Mouse (Mus musculus) MEL (cell line): ENCODE measurements around the gene Metrn. TPM values are rescaled to one million over a fixed set of nuclear protein-coding genes. Genes with fewer than 3 reads are reported as not detected.

Experiments used
- DNase-seq: peaks from one replicate; pipeline ENCODE4 v3.0.0; 2011; ENCODE audit warnings: low read depth, low spot score
- H3K27ac ChIP-seq: 2 replicates; pipeline ENCODE4 v1.5.1; 2012; ENCODE audit warnings: low read depth, mild to moderate bottlenecking, control low read depth, low read length, moderate library complexity; ENCODE audit not compliant: control insufficient read depth
- H3K27me3 ChIP-seq, 2 experiments: fragments of 150-350 bp in 1 of 2; sonication (generic) in 1 of 2; 2 replicates each; pipeline ENCODE4 v1.6.1; 2012; ENCODE audit warnings: low read length in 2 of 2, mild to moderate bottlenecking in 2 of 2, improper control_type of control experiment in 1 of 2, moderate library complexity in 1 of 2; ENCODE audit not compliant: insufficient read depth in 2 of 2, control insufficient read depth in 1 of 2
- H3K36me3 ChIP-seq, 2 experiments: 2 replicates each; pipeline ENCODE4 v1.6.1; 2012 to 2014; ENCODE audit warnings: low read length in 2 of 2, improper control_type of control experiment in 1 of 2, inconsistent platforms in 1 of 2, mild to moderate bottlenecking in 1 of 2; ENCODE audit not compliant: insufficient read depth in 2 of 2, control insufficient read depth in 1 of 2
- H3K4me1 ChIP-seq, 2 experiments: fragments of 150-350 bp in 1 of 2; sonication (generic) in 1 of 2; 2 replicates each; pipeline ENCODE4 v1.6.1; 2012; ENCODE audit warnings: low read length in 2 of 2, improper control_type of control experiment in 1 of 2, mild to moderate bottlenecking in 1 of 2; ENCODE audit not compliant: insufficient read depth in 2 of 2, control insufficient read depth in 1 of 2
- H3K4me3 ChIP-seq, 2 experiments: fragments of 150-350 bp in 1 of 2; sonication (generic) in 1 of 2; 2 replicates each; pipeline ENCODE4 v1.5.1; 2012; ENCODE audit warnings: low read depth in 2 of 2, low read length in 2 of 2, mild to moderate bottlenecking in 2 of 2, moderate library complexity in 2 of 2, control low read depth in 1 of 2, improper control_type of control experiment in 1 of 2; ENCODE audit not compliant: control insufficient read depth in 1 of 2, insufficient read depth in 1 of 2
- H3K79me2 ChIP-seq: 2 replicates; pipeline ENCODE4 v1.6.1; 2012; ENCODE audit warnings: mild to moderate bottlenecking, low read length, moderate library complexity; ENCODE audit not compliant: control insufficient read depth, poor library complexity, insufficient read depth
- H3K9ac ChIP-seq: 2 replicates; pipeline ENCODE4 v1.6.1; 2012; ENCODE audit warnings: low read depth, mild to moderate bottlenecking, control low read depth, low read length, moderate library complexity; ENCODE audit not compliant: control insufficient read depth, poor library complexity, severe bottlenecking
- H3K9me3 ChIP-seq: fragments of 150-350 bp; sonication (generic); replicated peaks from 2 replicates; pipeline ENCODE4 v1.6.1; 2012; ENCODE audit warnings: mild to moderate bottlenecking, low read length, improper control_type of control experiment, moderate library complexity; ENCODE audit not compliant: insufficient read depth
- CHD1 ChIP-seq: IDR thresholded peaks from 2 replicates; pipeline ENCODE4 v1.6.1; 2012; ENCODE audit warnings: low read depth, mild to moderate bottlenecking, inconsistent platforms, low read length, improper control_type of control experiment
- CHD2 ChIP-seq: IDR thresholded peaks from 2 replicates; pipeline ENCODE4 v1.6.1; 2011; ENCODE audit warnings: low read length, improper control_type of control experiment
- CTCF ChIP-seq, 3 experiments: IDR thresholded peaks in 2 of 3; conservative IDR thresholded peaks in 1 of 3; 2 replicates each; pipeline ENCODE4 v1.5.1; 2011 to 2012; ENCODE audit warnings: low read length in 3 of 3, low read depth in 2 of 3, mild to moderate bottlenecking in 2 of 3, improper control_type of control experiment in 1 of 3, inconsistent platforms in 1 of 3, mixed read lengths in 1 of 3, moderate library complexity in 1 of 3; ENCODE audit not compliant: control insufficient read depth in 1 of 3, insufficient read depth in 1 of 3, poor library complexity in 1 of 3, severe bottlenecking in 1 of 3
- E2F4 ChIP-seq: IDR thresholded peaks from 2 replicates; pipeline ENCODE4 v1.6.1; 2011; ENCODE audit warnings: low read depth, low read length, improper control_type of control experiment, borderline replicate concordance
- ELF1 ChIP-seq: IDR thresholded peaks from 2 replicates; pipeline ENCODE4 v1.6.1; 2014; ENCODE audit warnings: low read depth, mild to moderate bottlenecking, inconsistent platforms, low read length, improper control_type of control experiment, moderate library complexity
- EP300 ChIP-seq, 2 experiments: IDR thresholded peaks; 2 replicates each; pipeline ENCODE4 v1.6.1; 2011; ENCODE audit warnings: improper control_type of control experiment in 2 of 2, low read length in 2 of 2, low read depth in 1 of 2, mild to moderate bottlenecking in 1 of 2
- ETS1 ChIP-seq: IDR thresholded peaks from 2 replicates; pipeline ENCODE4 v1.6.1; 2012; ENCODE audit warnings: low read depth, mild to moderate bottlenecking, inconsistent platforms, low read length, improper control_type of control experiment, moderate library complexity
- GABPA ChIP-seq: IDR thresholded peaks from 2 replicates; pipeline ENCODE4 v1.6.1; 2012; ENCODE audit warnings: low read depth, mild to moderate bottlenecking, inconsistent platforms, low read length, improper control_type of control experiment, moderate library complexity
- GATA1 ChIP-seq: IDR thresholded peaks from 2 replicates; pipeline ENCODE4 v1.6.1; 2011; ENCODE audit warnings: low read depth, low read length, improper control_type of control experiment
- HCFC1 ChIP-seq: IDR thresholded peaks from 2 replicates; pipeline ENCODE4 v1.6.1; 2012; ENCODE audit warnings: low read depth, mild to moderate bottlenecking, inconsistent platforms, low read length, improper control_type of control experiment, moderate library complexity
- JUND ChIP-seq: IDR thresholded peaks from 2 replicates; pipeline ENCODE4 v1.6.1; 2011; ENCODE audit warnings: low read depth, mild to moderate bottlenecking, improper control_type of control experiment, low read length
- KAT2A ChIP-seq: conservative IDR thresholded peaks from 2 replicates; pipeline ENCODE4 v1.6.1; 2012; ENCODE audit warnings: low read depth, low read length, improper control_type of control experiment, inconsistent platforms
- MAFK ChIP-seq: IDR thresholded peaks from 2 replicates; pipeline ENCODE4 v1.6.1; 2011; ENCODE audit warnings: low read depth, mild to moderate bottlenecking, low read length, improper control_type of control experiment, borderline replicate concordance
- MAX ChIP-seq: IDR thresholded peaks from 2 replicates; pipeline ENCODE4 v1.6.1; 2011; ENCODE audit warnings: low read length, improper control_type of control experiment
- MAZ ChIP-seq: IDR thresholded peaks from 2 replicates; pipeline ENCODE4 v1.6.1; 2012; ENCODE audit warnings: low read depth, mild to moderate bottlenecking, inconsistent platforms, low read length, improper control_type of control experiment
- MEF2A ChIP-seq: IDR thresholded peaks from 2 replicates; pipeline ENCODE4 v1.6.1; 2014; ENCODE audit warnings: low read depth, mild to moderate bottlenecking, inconsistent platforms, low read length, improper control_type of control experiment; ENCODE audit not compliant: poor library complexity, insufficient replicate concordance, severe bottlenecking; ENCODE audit errors: extremely low read depth
- MXI1 ChIP-seq: IDR thresholded peaks from 2 replicates; pipeline ENCODE4 v1.6.1; 2011; ENCODE audit warnings: mild to moderate bottlenecking, low read depth, low read length, improper control_type of control experiment
- MYB ChIP-seq: IDR thresholded peaks from 2 replicates; pipeline ENCODE4 v1.6.1; 2011; ENCODE audit warnings: mild to moderate bottlenecking, low read depth, low read length, improper control_type of control experiment
- MYC ChIP-seq: IDR thresholded peaks from 2 replicates; pipeline ENCODE4 v1.6.1; 2011; ENCODE audit warnings: low read depth, mild to moderate bottlenecking, low read length, improper control_type of control experiment, moderate library complexity
- NELFE ChIP-seq: IDR thresholded peaks from 2 replicates; pipeline ENCODE4 v1.6.1; 2011; ENCODE audit warnings: low read depth, low read length, improper control_type of control experiment
- NRF1 ChIP-seq: IDR thresholded peaks from 2 replicates; pipeline ENCODE4 v1.6.1; 2014; ENCODE audit warnings: low read depth, mild to moderate bottlenecking, inconsistent platforms, low read length, improper control_type of control experiment, moderate library complexity; ENCODE audit not compliant: poor library complexity, insufficient read depth, severe bottlenecking
- POLR2A ChIP-seq, 2 experiments: IDR thresholded peaks; 2 replicates each; pipeline ENCODE4 v1.6.1; 2011 to 2012; ENCODE audit warnings: low read length in 2 of 2, mild to moderate bottlenecking in 2 of 2, control low read depth in 1 of 2, improper control_type of control experiment in 1 of 2, low read depth in 1 of 2, moderate library complexity in 1 of 2; ENCODE audit not compliant: control insufficient read depth in 1 of 2, insufficient read depth in 1 of 2, poor library complexity in 1 of 2
- POLR2AphosphoS2 ChIP-seq: IDR thresholded peaks from 2 replicates; pipeline ENCODE4 v1.6.1; 2011; ENCODE audit warnings: low read length, improper control_type of control experiment
- POLR2AphosphoS5 ChIP-seq: IDR thresholded peaks from 2 replicates; pipeline ENCODE4 v1.6.1; 2012; ENCODE audit warnings: low read depth, borderline replicate concordance, mild to moderate bottlenecking, inconsistent platforms, low read length, moderate library complexity, mixed read lengths
- RAD21 ChIP-seq: IDR thresholded peaks from 2 replicates; pipeline ENCODE4 v1.6.1; 2011; ENCODE audit warnings: mild to moderate bottlenecking, low read depth, low read length, improper control_type of control experiment
- RCOR1 ChIP-seq: IDR thresholded peaks from 2 replicates; pipeline ENCODE4 v1.6.1; 2012; ENCODE audit warnings: low read depth, mild to moderate bottlenecking, inconsistent platforms, low read length, improper control_type of control experiment
- SIN3A ChIP-seq: IDR thresholded peaks from 2 replicates; pipeline ENCODE4 v1.6.1; 2012; ENCODE audit warnings: low read length, improper control_type of control experiment, inconsistent platforms
- SMC3 ChIP-seq: IDR thresholded peaks from 2 replicates; pipeline ENCODE4 v1.6.1; 2011; ENCODE audit warnings: low read depth, low read length, improper control_type of control experiment
- TAL1 ChIP-seq: IDR thresholded peaks from 2 replicates; pipeline ENCODE4 v1.6.1; 2012; ENCODE audit warnings: mild to moderate bottlenecking, inconsistent platforms, low read length, moderate library complexity, mixed read lengths
- TBP ChIP-seq: IDR thresholded peaks from 2 replicates; pipeline ENCODE4 v1.8.0; 2011; ENCODE audit warnings: low read depth, low read length, improper control_type of control experiment
- TCF12 ChIP-seq: IDR thresholded peaks from 2 replicates; pipeline ENCODE4 v1.6.1; 2014; ENCODE audit warnings: low read depth, mild to moderate bottlenecking, inconsistent platforms, low read length, improper control_type of control experiment, moderate library complexity
- UBTF ChIP-seq: IDR thresholded peaks from 2 replicates; pipeline ENCODE4 v1.6.1; 2012; ENCODE audit warnings: low read depth, mild to moderate bottlenecking, inconsistent platforms, low read length, improper control_type of control experiment, moderate library complexity, borderline replicate concordance; ENCODE audit not compliant: insufficient read depth
- USF1 ChIP-seq: IDR thresholded peaks from 2 replicates; pipeline ENCODE4 v1.6.1; 2014; ENCODE audit warnings: low read depth, mild to moderate bottlenecking, inconsistent platforms, low read length, improper control_type of control experiment, moderate library complexity
- USF2 ChIP-seq, 2 experiments: IDR thresholded peaks; 2 replicates each; pipeline ENCODE4 v1.6.1; 2011 to 2012; ENCODE audit warnings: improper control_type of control experiment in 2 of 2, low read length in 2 of 2, borderline replicate concordance in 1 of 2, inconsistent platforms in 1 of 2, low read depth in 1 of 2, mild to moderate bottlenecking in 1 of 2; ENCODE audit not compliant: insufficient read depth in 1 of 2
- ZC3H11A ChIP-seq: IDR thresholded peaks from 2 replicates; pipeline ENCODE4 v1.6.1; 2012; ENCODE audit warnings: low read depth, mild to moderate bottlenecking, inconsistent platforms, low read length, improper control_type of control experiment
- ZKSCAN1 ChIP-seq: IDR thresholded peaks from 2 replicates; pipeline ENCODE4 v1.6.1; 2012; ENCODE audit warnings: low read depth, mild to moderate bottlenecking, inconsistent platforms, low read length, improper control_type of control experiment, moderate library complexity
- ZMIZ1 ChIP-seq: IDR thresholded peaks from 2 replicates; pipeline ENCODE4 v1.6.1; 2012; ENCODE audit warnings: low read depth, mild to moderate bottlenecking, inconsistent platforms, low read length, improper control_type of control experiment, moderate library complexity
- ZNF384 ChIP-seq: IDR thresholded peaks from 2 replicates; pipeline ENCODE4 v1.6.1; 2012; ENCODE audit warnings: low read depth, mild to moderate bottlenecking, inconsistent platforms, low read length, improper control_type of control experiment
- polyA plus RNA-seq, 2 experiments: library from polyadenylated mRNA; stranded (reverse) in 1 of 2; unstranded in 1 of 2; fragments of >175 nt in 1 of 2; fragments of >200 nt in 1 of 2; gene quantifications; 2 replicates each; pipeline versions ENCODE4 v1.2.1 to v1.2.4; 2012; ENCODE audit warnings: low replicate concordance in 2 of 2, low read depth in 1 of 2; ENCODE audit not compliant: insufficient read length in 2 of 2, insufficient read depth in 1 of 2, missing spikeins in 1 of 2
- total RNA-seq: library from RNA; depleted of rRNA; stranded (reverse); fragments of 300-350 nt; gene quantifications from 2 replicates; pipeline ENCODE4 v1.2.3, GENCODE M21; 2012

Metrn gene
- total and polyA plus RNA-seq, 3 experiments, result 95.7 to 116 TPM; not detected in 1

- Histone ChIP-seq H3K27ac (peak within 1 kb of the TSS; percentile 50), H3K36me3 (peaks cover 0 to 6% of the 10 kb centered on the region in 2 experiments; a peak in 2 of 4 replicates), H3K79me2 (peaks cover 26% of the 10 kb centered on the region), H3K9ac (peak within 1 kb of the TSS; percentile 72), H3K9me3 (no peaks in the 10 kb centered on the region), H3K4me1 (peaks cover 0 to 18% of the 10 kb centered on the region in 2 experiments; a peak in 2 of 4 replicates), H3K4me3 (peak within 1 kb of the TSS; percentile 73 to 89), H3K27me3 (no peaks in the 10 kb centered on the region; a peak in 1 of 4 replicates)
- peak; percentile 96 for DNase-seq
- TF ChIP-seq TAL1 (no peak), POLR2A (IDR thresholded peaks at IDR 0.05; ENCODE audit: control insufficient read depth in 1 of 2, insufficient read depth in 1 of 2, low read depth in 1 of 2, low read length in 2 of 2, poor library complexity in 1 of 2) (peak in 1 of 2 experiments; percentile 93; a peak in 2 of 4 replicates), SMC3 (no peak), POLR2AphosphoS2 (peak; percentile 76), MYB (no peak), SIN3A (peak; percentile 89), RAD21 (no peak), MEF2A (no peak), HCFC1 (peak; percentile 96), CHD2 (no peak), ZC3H11A (no peak), KAT2A (peak; percentile 75), JUND (no peak), MXI1 (no peak; the same call in 1 of the 2 replicates), CTCF (IDR thresholded peaks at IDR 0.05 in 2 of 3, conservative IDR thresholded peaks at IDR 0.05 in 1 of 3; ENCODE audit: control insufficient read depth in 1 of 3, insufficient read depth in 1 of 3, low read depth in 2 of 3, low read length in 3 of 3, poor library complexity in 1 of 3, severe bottlenecking in 1 of 3) (no peak), E2F4 (no peak), CHD1 (no peak), NELFE (peak; percentile 85), TBP (peak; percentile 97), NRF1 (no peak), ETS1 (no peak), POLR2AphosphoS5 (no peak), MAZ (peak; percentile 27; the same call in 1 of the 2 replicates), ZKSCAN1 (no peak), USF1 (no peak; the same call in 1 of the 2 replicates), RCOR1 (no peak; the same call in 1 of the 2 replicates), GATA1 (no peak; the same call in 1 of the 2 replicates), ELF1 (peak; percentile 88), MYC (peak; percentile 77), EP300 (IDR thresholded peaks at IDR 0.05; ENCODE audit: low read depth in 1 of 2, low read length in 2 of 2) (no peak), ZNF384 (no peak), ZMIZ1 (peak; percentile 68; the same call in 1 of the 2 replicates), UBTF (no peak), MAX (no peak; the same call in 1 of the 2 replicates), MAFK (no peak), TCF12 (peak; percentile 83), GABPA (no peak), USF2 (IDR thresholded peaks at IDR 0.05; ENCODE audit: borderline replicate concordance in 1 of 2, insufficient read depth in 1 of 2, low read depth in 1 of 2, low read length in 2 of 2) (no peak)
These were observed 26.5 kb upstream of the Metrn start, which contains the start of gene Wdr24 for GRCm38 (mm10) chr17:25823452-25823851. TSS of gene Wdr24 (plus strand) at chr17:25823627.
